Mouse (Mus musculus) ovary, postnatal 10 days (tissue): ENCODE data around the gene Rpl39l.
"Not testable (repeated sequence)": the region's sequence is repeated elsewhere in the genome, so short reads cannot be mapped to it uniquely, and the experiment has no call there.

ENCODE experiments used
- DNase-seq: peaks from one replicate; pipeline ENCODE4 v3.0.0; 2022; ENCODE audit warnings: low spot score

The Rpl39l gene

GRCm38 (mm10) chr16:10170005-10170404 lies at the start of gene Rpl39l:
Rpl39l (plus strand) TSS chr16:10170226.
- DNase-seq, result no peak

DNA sequence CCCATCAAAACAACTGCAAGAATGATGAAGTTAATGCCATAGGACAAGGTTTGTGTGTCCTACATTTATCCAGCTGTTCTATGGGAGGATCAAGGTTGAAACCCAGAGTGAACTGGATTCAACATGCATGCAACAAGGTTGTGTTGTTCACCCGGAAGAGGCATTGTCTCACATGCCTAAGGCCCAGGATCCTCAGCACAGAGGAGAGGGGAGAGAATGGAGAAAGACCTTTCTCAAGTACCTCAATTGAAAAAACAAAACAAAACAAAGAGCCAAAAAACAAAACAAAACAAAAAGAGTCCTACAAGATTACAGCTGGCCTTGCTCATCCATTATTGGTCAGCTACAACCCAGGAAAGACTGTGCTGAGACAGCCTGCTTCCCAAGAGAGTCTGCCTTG lies 42.4 kb upstream of the Rpl39l start:
- no peak for DNase-seq

DNA sequence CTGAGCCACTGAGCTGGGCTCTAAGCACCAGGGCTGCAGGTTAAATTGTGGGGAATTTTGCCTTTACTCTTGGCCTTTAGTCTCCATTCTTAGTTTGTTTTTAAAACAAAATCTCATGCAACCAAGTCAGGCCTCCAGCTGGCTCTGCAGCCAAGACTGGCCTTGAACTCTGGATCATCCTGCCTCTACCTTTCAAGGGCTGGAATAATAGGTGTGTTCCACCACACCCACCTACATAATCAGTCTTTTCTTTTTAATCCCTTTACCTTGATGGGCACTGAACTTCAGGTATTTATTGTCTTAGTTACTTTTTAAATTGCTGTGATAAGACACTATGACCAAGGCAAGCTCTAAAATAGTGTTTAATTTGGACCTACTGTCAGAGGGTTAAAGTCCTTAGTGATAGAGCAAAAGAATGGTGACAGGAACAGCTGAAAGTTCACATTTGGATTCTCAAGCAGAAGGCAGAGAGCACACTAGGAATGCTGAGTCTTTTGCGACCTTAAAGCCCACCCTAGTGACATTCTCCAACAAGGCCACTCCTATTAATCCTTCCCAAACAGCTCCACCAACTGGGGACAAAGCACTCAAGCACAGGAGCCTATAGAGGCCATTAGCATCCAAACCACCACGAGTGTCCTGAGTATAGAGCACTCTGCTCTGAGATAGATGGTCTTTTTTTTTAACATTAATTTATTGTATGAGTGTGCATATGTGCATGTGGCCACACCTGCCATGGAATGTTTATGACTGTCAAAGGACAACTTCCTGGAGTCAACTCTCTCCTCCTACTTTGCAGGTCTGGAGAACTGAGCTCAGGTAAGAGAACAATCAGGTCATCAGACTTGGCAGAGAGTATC lies 40.7 kb upstream of the Rpl39l start:
- no peak for DNase-seq

- DNase-seq, result no peak
These were observed 26.9 kb upstream of the Rpl39l start for GRCm38 (mm10) chr16:10143166-10143565.

- DNase-seq, result no peak
These were observed 22.6 kb upstream of the Rpl39l start for GRCm38 (mm10) chr16:10147401-10147800.

DNA sequence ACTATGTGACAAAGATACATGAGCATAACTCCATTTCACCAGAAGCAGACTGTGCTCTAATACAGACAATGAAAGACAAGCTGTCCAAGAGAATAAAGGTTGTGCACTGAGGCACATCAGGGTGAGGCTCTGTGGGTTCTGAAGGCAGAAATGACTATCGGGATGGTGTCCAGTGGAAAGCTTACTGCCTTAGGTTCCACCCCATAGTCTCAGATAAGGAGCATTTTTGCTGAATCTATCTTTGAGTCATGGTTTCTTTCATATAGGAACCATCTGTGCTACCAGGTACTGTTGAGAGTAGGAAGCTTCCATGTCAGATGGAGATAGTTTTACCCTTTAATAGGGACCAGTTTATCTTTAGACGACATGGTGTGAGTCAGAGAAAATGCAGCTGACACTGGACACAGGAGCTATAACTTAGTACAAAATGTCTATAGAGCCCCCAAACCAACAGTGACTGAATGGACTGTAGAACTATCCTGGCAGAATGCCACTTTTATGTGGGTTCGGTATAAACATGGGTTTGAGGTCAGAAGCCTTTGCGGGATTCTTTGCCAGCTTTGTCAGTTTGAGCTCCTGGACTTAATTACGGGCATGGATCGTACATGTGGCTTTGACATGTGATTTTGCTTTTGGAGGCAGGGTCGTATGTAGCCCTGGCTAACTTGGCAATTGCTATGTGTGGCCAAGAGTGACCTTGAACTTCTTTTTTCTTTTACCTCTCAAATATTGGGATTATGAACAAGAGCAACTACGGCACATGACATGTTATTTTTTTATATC lies 712 bp upstream of the Rpl39l start:
- DNase-seq, result no peak

- no peak for DNase-seq
These were observed 1.2 kb downstream of the Rpl39l start for GRCm38 (mm10) chr16:10171276-10171675.

DNA sequence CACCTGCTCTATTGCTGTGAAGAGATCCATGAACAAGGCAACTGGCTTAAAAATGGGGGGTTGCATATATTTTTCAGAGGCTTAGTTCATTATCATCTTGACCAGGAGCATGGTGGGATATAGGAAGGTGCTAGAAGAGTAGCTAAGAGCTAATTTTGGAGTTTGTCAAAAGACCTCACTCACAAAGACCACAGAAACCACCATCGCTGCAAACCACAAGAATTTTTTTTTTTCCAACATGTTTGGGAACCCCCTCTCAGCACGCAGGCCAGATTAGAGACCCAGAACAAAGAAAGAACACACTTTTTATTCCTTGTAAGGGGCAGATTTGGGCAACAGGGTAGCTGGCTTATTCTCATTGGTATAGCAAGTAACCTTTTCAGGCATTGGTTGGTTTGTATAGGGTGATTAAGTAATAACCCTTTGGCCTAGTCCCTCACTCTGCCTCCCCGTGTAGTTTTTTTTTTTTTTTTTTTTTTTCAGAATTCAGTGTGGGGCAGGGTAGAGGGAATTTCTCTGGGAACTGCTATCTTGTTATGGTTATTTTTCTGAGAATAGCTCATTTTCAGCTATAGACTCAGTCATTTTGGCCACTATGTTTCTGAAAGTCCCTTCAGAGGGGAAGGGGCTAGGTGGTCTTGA lies 2.3 kb downstream of the Rpl39l start:
- no peak for DNase-seq

DNA sequence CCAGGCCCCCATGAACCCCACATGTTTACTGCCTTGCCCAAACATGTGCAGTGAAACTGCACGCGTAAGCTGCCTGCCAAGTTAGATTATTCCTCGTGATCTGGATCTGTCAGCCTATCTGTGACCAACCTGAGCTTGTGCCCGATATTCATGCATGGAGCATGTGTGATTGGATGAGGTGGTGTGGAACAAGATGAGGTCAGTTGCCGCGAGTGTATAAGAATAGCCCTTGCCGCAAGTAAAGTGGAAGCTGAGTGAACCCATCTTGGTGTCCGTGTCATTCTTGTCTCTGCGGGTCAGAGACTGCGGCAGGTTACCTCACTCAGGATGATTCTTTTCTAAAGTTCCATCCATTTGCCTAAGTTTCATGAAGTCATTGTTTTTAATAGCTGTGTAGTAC lies 17.4 kb downstream of the Rpl39l start:
- DNase-seq, result not testable (repeated sequence)

- peak; percentile 91 for DNase-seq
These were observed 22.9 kb downstream of the Rpl39l start, which contains the start of gene Atf7ip2 for GRCm38 (mm10) chr16:10192679-10193506. Atf7ip2 (plus strand) TSS chr16:10192712.

DNA sequence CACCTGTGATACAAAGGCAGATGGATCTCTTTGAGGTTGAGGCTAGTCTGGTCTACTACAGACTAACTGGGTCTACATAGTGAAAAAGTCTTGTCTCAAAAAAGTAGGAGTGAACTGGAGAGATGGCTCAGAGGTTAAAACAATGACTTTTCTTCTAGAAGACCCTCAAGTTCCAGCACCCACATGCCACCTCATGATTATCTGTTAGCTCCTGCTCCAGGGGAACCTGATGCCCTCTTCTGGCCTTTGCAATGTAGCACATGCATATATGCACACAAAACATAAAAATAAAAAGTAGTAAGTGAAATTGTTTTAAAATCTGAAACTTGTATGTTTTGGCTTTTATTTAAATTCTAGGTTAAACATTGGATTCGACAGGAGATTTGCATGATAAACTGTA lies 38.8 kb downstream of the Rpl39l start:
- no peak for DNase-seq

DNA sequence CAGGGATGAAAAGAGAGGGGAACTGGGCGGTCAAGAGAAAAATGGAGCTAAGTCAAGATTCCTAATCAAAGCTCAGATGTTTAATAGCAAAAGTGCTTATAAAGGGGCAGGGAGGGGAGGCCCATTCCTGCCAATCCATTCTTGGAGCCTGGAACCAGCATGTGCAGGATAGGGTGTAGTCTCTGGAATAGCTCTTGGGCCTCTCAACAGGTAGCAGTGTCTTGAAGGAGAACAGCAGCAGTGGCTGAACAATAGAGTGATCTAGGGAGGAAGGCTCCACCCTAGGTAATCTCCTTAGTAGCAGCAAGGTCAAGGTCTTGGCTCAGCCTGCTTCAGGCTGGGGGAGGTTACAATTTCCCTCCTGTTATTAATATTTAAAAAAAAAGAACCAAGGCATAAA lies 46.3 kb downstream of the Rpl39l start:
- not testable (repeated sequence) for DNase-seq

GRCm38 (mm10) chr16:10217020-10217419 lies 47.0 kb downstream of the Rpl39l start:
- DNase-seq, result not testable (repeated sequence)
